Mouse (Mus musculus) layer of hippocampus, adult 2 months (tissue): Measurements from ENCODE around the gene Tmem209. TPM values are rescaled to one million over a fixed set of nuclear protein-coding genes. Genes with fewer than 3 reads are reported as not detected.

ENCODE experiments used
- DNase-seq, 2 experiments: peaks; one replicate each; pipeline ENCODE4 v3.0.0; 2022; ENCODE audit warnings: low spot score in 2 of 2
- H3K27ac ChIP-seq: fragments of 200-600 bp; 2 replicates; pipeline ENCODE4 v1.8.1; 2022
- H3K4me3 ChIP-seq: fragments of 200-600 bp; 2 replicates; pipeline ENCODE4 v1.8.1; 2022; ENCODE audit warnings: mild to moderate bottlenecking
- CTCF ChIP-seq: fragments of 200-600 bp; conservative IDR thresholded peaks from 2 replicates; pipeline ENCODE4 v1.8.1; 2022; ENCODE audit warnings: antibody characterized with exemption, mild to moderate bottlenecking, moderate library complexity
- total RNA-seq, 2 experiments: library from RNA; stranded (reverse); gene quantifications; 2 replicates each; pipeline ENCODE4 v1.2.3; 2021

Tmem209 gene
- total RNA-seq, 2 experiments from 2014 or later = 19.5 to 23.0 TPM

- peak in 1 of 2 experiments; percentile 32 for DNase-seq
- peak; percentile 76 for TF ChIP-seq CTCF
- no peak overlapping the region for H3K4me3 ChIP-seq
- 0 out of 2 replicates have a peak overlapping the region, but pooled peaks have one; percentile 39 for H3K27ac ChIP-seq
Measured at GRCm38 (mm10) chr6:30468684-30469083, 40.9 kb downstream of the Tmem209 start.

- H3K27ac ChIP-seq = no peak overlapping the region
- TF ChIP-seq CTCF = no peak
- no peak for DNase-seq
- no peak overlapping the region for H3K4me3 ChIP-seq
Measured at GRCm38 (mm10) chr6:30468058-30468457, 41.5 kb downstream of the Tmem209 start.

- no peak overlapping the region for H3K4me3 ChIP-seq
- DNase-seq = no peak
- H3K27ac ChIP-seq = no peak overlapping the region
- no peak for TF ChIP-seq CTCF
Measured at GRCm38 (mm10) chr6:30465586-30465985, 44.0 kb downstream of the Tmem209 start.

- DNase-seq = no peak
- H3K4me3 ChIP-seq = no peak overlapping the region
- no peak overlapping the region for H3K27ac ChIP-seq
- no peak for TF ChIP-seq CTCF
Measured at GRCm38 (mm10) chr6:30462822-30463221, 46.8 kb downstream of the Tmem209 start.

- Histone ChIP-seq H3K27ac (peak overlapping the region; percentile 95; the same call in 1 of the 2 replicates), H3K4me3 (no peak overlapping the region)
- TF ChIP-seq CTCF = no peak
- DNase-seq = no peak
Measured at GRCm38 (mm10) chr6:30461755-30462344, 47.7 kb downstream of the Tmem209 start.

DNA sequence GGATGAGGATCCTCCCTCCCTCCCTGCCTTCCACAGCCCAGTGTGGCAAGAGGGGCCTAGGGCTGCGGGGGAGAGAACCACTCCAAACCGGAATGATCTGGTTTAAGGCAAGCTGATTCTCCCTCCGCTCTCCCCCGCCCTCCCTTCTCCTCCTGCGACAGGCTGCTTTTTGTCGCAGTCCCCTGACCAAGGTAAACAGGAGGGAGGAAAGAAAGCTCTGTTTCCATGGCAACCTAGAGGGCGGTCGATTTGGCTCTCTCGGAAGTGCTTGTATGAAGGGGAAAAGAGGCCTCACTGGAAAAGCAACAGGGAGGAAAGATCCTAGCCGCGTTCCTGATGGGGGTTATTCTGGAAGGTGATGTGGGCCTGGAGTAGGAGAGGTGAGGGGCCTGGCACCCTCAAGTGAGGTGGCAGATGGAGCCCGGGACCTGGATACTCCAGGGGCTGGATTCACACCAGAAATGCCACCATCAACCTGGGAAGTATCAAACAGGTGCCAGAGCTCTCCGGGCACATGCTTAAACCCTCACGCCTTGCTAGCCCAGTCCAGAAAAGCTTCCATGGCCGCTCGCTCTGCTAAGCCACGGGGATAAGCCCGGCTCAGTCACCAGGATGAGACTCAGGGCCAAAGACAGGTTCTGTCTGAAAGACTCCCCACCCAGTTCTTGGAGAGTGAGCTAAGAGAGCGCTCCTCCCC is 48.7 kb downstream of the Tmem209 start:
- TF ChIP-seq CTCF = no peak
- peak overlapping the region; percentile 23; the same call in 1 of the 2 replicates for H3K4me3 ChIP-seq
- H3K27ac ChIP-seq = peak overlapping the region; percentile 95
- peak; percentile 81 to 93 for DNase-seq

GRCm38 (mm10) chr6:30459811-30460749 is 49.5 kb downstream of the Tmem209 start:
- Histone ChIP-seq H3K4me3 (peak overlapping the region; percentile 55), H3K27ac (peak overlapping the region; percentile 95)
- DNase-seq = peak; percentile 66 to 85
- TF ChIP-seq CTCF = peak; percentile 93

DNA sequence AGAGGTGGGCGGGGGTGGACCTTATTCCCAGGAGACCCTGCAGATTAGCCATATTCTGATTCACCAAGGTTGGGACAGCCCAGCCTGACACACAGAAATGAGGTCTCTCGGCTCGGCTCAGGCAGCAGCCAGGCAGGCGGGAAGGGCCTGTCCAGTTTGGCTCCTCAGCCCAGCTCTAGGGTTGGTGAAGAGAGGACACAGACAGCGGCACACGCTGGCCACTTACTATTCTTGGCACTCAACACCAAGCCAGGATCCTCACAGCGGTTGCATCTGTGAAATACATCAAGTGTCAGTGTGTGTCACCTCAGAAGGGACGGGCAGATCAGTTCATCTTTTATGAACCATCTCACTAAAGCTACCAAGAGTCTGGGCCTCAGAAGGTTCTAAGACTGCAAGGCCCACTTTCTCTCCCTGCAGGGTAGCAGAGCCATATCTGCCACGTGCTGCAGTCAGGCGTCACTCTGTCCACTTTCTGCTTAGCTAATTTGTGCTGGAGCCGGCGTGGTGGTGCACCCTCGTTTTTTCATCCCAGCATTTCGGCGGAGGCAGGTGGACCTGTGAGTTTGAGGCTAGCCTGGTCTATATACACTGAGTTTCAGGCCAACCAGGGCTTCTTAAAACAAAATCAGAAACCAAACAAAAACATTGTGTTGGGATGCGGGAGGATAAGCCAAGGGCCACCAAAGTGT is 50.4 kb downstream of the Tmem209 start:
- peak overlapping the region; percentile 95 for H3K27ac ChIP-seq
- peak overlapping the region; percentile 55 for H3K4me3 ChIP-seq
- DNase-seq = no peak
- TF ChIP-seq CTCF = no peak

DNA sequence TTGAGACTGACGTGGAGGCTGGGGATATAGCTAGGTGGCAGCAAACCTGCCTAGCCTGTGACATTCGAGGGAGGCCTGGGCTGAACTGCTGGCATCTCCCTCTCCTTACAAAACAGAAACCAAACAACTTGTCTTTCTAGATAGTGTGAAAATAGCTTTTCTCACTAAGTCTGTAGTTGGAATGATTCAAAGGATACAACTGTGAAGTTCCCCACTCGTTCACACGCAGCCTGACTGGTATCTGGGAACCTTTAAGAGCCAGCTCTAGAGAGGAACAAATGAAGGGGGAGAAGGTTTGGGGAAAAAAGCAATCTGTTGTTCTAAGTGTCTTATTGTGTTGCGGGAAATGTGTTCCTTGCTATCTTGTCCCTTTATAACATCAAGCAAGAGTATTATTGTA is 51.0 kb downstream of the Tmem209 start:
- TF ChIP-seq CTCF = no peak
- Histone ChIP-seq H3K27ac (peak overlapping the region; percentile 95), H3K4me3 (no peak overlapping the region)
- no peak for DNase-seq

GRCm38 (mm10) chr6:30456991-30457390 is 52.6 kb downstream of the Tmem209 start:
- Histone ChIP-seq H3K27ac (no peak overlapping the region), H3K4me3 (no peak overlapping the region)
- TF ChIP-seq CTCF = peak; percentile 18; the same call in 1 of the 2 replicates
- no peak for DNase-seq

- Histone ChIP-seq H3K4me3 (no peak overlapping the region), H3K27ac (no peak overlapping the region)
- no peak for TF ChIP-seq CTCF
- DNase-seq = no peak
Measured at GRCm38 (mm10) chr6:30439576-30439975, 70.0 kb downstream of the Tmem209 start.

DNA sequence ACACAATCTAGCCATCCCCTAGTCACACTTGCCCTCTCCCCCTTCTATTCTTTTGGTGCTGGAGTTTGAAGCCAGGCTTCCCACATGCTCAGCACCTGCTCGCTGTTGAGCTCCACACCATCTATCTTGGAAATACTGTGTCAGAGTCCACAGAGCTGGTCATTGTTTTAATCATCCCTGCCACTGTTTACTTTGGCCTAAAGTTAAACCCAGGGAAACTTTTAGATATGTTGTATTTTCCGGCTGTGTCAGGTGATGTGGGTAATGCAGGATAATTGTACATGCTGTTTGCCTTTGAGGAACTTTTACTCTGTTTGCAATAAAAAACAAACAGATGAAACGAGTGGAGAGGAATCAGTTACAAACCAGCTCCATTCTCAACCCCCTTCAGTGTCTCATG is 72.5 kb downstream of the Tmem209 start:
- no peak for TF ChIP-seq CTCF
- DNase-seq = no peak

More for the DNA sequence above, 72.5 kb downstream of the Tmem209 start:
- Histone ChIP-seq H3K4me3 (no peak overlapping the region), H3K27ac (no peak overlapping the region)
